In genomic region chr9:4536514-4537150, GRCm38 (mm10) we compare ENCODE assay signal across 9 mouse cellular contexts.
DNase-seq lines count a peak whose midpoint lies in the region; ATAC-seq lines count a peak whose summit lies in the region.
"Had no signal": no experiment of that assay in that cellular context is flagged by ENCODE, and none has a peak within 500 bp of the region (broad histone marks: within the 10 kb centered on the region; RNA-seq: fewer than 3 reads in every experiment).

No protein-coding gene starts in this region.

- WGBS in midbrain, embryonic 14.5 days, result 91% methylated on average over 6 of the region's 6 CpGs

- no peak overlapping the region for H3K4me3 ChIP-seq in midbrain, embryonic 14.5 days (replicated peaks; ENCODE audit: low read depth, low read length)

- no peaks in the 10 kb centered on the region for H3K27me3 ChIP-seq in midbrain, embryonic 14.5 days (ENCODE audit: control insufficient read depth, insufficient read depth, low read length)

- intact Hi-C loops in heart, postnatal 14 days (cut with DNase I), result no loop called here

- peak; percentile 42 for DNase-seq in kidney, adult 9 months
- DNase-seq in kidney, adult 18-20 months, result no peak
- peak; percentile 51 for DNase-seq in NIH3T3 (ENCODE audit: low read depth)
- DNase-seq in fibroblast of lung, adult 2 months (ENCODE audit: low read depth), result peak; percentile 2
- peak; percentile 82 for DNase-seq in midbrain, embryonic 14.5 days
- DNase-seq in thymus, postnatal 10 days (ENCODE audit: low spot score in 2 of 2), result no peak
- DNase-seq in heart, postnatal 14 days, result no peak

- H3K9ac ChIP-seq in midbrain, embryonic 14.5 days (replicated peaks; ENCODE audit: low read length), result no peak overlapping the region
- H3K9ac ChIP-seq: liver, embryonic 14.5 days had no signal

- peak; percentile 48; the same call in 1 of the 2 replicates for ATAC-seq in midbrain, embryonic 14.5 days (ENCODE audit: low FRiP score, low TSS enrichment)
- no peak for ATAC-seq in erythroid progenitor cell, adult 5-6 weeks (replicated peaks; ENCODE audit: low FRiP score, poor library complexity, severe bottlenecking)

- H3K4me1 ChIP-seq in midbrain, embryonic 14.5 days (ENCODE audit: control insufficient read depth, insufficient read depth, low read length), result no peaks in the 10 kb centered on the region

- H3K4me2 ChIP-seq in midbrain, embryonic 14.5 days (ENCODE audit: low read length), result no peak overlapping the region

- H3K9me3 ChIP-seq in midbrain, embryonic 14.5 days (ENCODE audit: control insufficient read depth, low read length), result no peaks in the 10 kb centered on the region

- H3K36me3 ChIP-seq in midbrain, embryonic 14.5 days (ENCODE audit: control insufficient read depth, insufficient read depth, low read length), result no peaks in the 10 kb centered on the region

- H3K27ac ChIP-seq in midbrain, embryonic 14.5 days (replicated peaks; ENCODE audit: low read depth, low read length), result no peak overlapping the region
- H3K27ac ChIP-seq: liver, embryonic 14.5 days had no signal

Comparison
In these comparisons a context has a peak if more than half of its experiments do, and no peak if none do; other contexts are left out.
1. DNase-seq: peak in kidney, adult 9 months (single experiment), NIH3T3 (single experiment), fibroblast of lung, adult 2 months (single experiment) and midbrain, embryonic 14.5 days (single experiment); none in kidney, adult 18-20 months (single experiment), thymus, postnatal 10 days (0 of 2) and heart, postnatal 14 days (0 of 2).